Mouse (Mus musculus) lung, embryonic 14.5 days (tissue): ENCODE results near the gene Ctsl. TPM values are rescaled to one million over a fixed set of nuclear protein-coding genes. Genes with fewer than 3 reads are reported as not detected.

ENCODE experiments used
- ATAC-seq: fragments of 200-750 bp; cut with Nextera tagmentation; 2 replicates; pipeline ENCODE4 v1.8.0; 2017; ENCODE audit warnings: mild to moderate bottlenecking, moderate TSS enrichment, moderate library complexity; ENCODE audit not compliant: insufficient read depth
- DNase-seq: peaks from one replicate; pipeline ENCODE4 v3.0.0-alpha.2; 2015
- H3K27ac ChIP-seq: fragments of 300-500 bp; sonication (generic); 2 replicates; pipeline ENCODE4 v1.5.1; 2014; ENCODE audit warnings: low read depth, mild to moderate bottlenecking, moderate library complexity
- H3K27me3 ChIP-seq: fragments of 300-500 bp; sonication (generic); 2 replicates; pipeline ENCODE4 v1.6.1; 2014; ENCODE audit warnings: low read length, control low read depth; ENCODE audit not compliant: insufficient read depth
- H3K36me3 ChIP-seq: fragments of 300-500 bp; sonication (generic); 2 replicates; pipeline ENCODE4 v1.6.1; 2014; ENCODE audit warnings: control low read depth; ENCODE audit not compliant: insufficient read depth
- H3K4me1 ChIP-seq: fragments of 300-500 bp; sonication (generic); 2 replicates; pipeline ENCODE4 v1.6.1; 2014; ENCODE audit warnings: antibody characterized with exemption, control low read depth; ENCODE audit not compliant: insufficient read depth
- H3K4me2 ChIP-seq: fragments of 300-500 bp; sonication (generic); 2 replicates; pipeline ENCODE4 v1.6.1; 2014; ENCODE audit warnings: mild to moderate bottlenecking
- H3K4me3 ChIP-seq: fragments of 300-500 bp; sonication (generic); 2 replicates; pipeline ENCODE4 v1.5.1; 2014; ENCODE audit warnings: low read depth, low read length
- H3K9ac ChIP-seq: fragments of 300-500 bp; sonication (generic); 2 replicates; pipeline ENCODE4 v1.6.1; 2014
- H3K9me3 ChIP-seq: fragments of 300-500 bp; sonication (generic); 2 replicates; pipeline ENCODE4 v1.6.1; 2016; ENCODE audit warnings: low read depth, low read length, control low read depth
- CTCF ChIP-seq: IDR thresholded peaks from 2 replicates; pipeline ENCODE4 v1.5.1; 2016; ENCODE audit warnings: antibody characterized with exemption, low read depth
- WGBS: fragments of 180-500 bp; shearing (Covaris S2); extraction: QIAGEN DNeasy Blood & Tissue Kit; methylation state at CpG from one replicate; pipeline ENCODE4 v1.1.7; 2014; 5-methylcytosine and 5-hydroxymethylcytosine counted together
- polyA plus RNA-seq: library from polyadenylated mRNA; unstranded; fragments of >200 nt; fragmentation: Nextera tagmentation; extraction: Ambion mirVana; gene quantifications from 2 replicates; pipeline ENCODE4 v1.2.1, GENCODE M21; 2014

Ctsl gene
- polyA plus RNA-seq, 1 experiment from 2014 or later = 130 TPM

GRCm38 (mm10) chr13:64398065-64398464 lies 27.4 kb upstream of the Ctsl start:
- no peak overlapping the region for H3K4me2 ChIP-seq
- 0 out of 2 replicates have a peak, but pooled peaks cover 7% of the 10 kb centered on the region for H3K4me1 ChIP-seq
- H3K4me3 ChIP-seq = no peak overlapping the region
- H3K9me3 ChIP-seq = no peaks in the 10 kb centered on the region
- WGBS = 90% methylated on average over 1 of the region's 1 CpGs
- no peak for ATAC-seq
- no peak for TF ChIP-seq CTCF
- no peak overlapping the region for H3K9ac ChIP-seq
- no peaks in the 10 kb centered on the region for H3K27me3 ChIP-seq
- H3K27ac ChIP-seq = no peak overlapping the region
- no peaks in the 10 kb centered on the region for H3K36me3 ChIP-seq
- no peak for DNase-seq

- Histone ChIP-seq H3K4me2 (no peak overlapping the region), H3K27ac (no peak overlapping the region), H3K4me1 (0 out of 2 replicates have a peak, but pooled peaks cover 7% of the 10 kb centered on the region), H3K36me3 (no peaks in the 10 kb centered on the region), H3K9ac (no peak overlapping the region), H3K4me3 (no peak overlapping the region), H3K9me3 (no peaks in the 10 kb centered on the region), H3K27me3 (no peaks in the 10 kb centered on the region)
- no peak for ATAC-seq
- DNase-seq = no peak
- 49% methylated on average over 8 of the region's 8 CpGs for WGBS
- TF ChIP-seq CTCF = no peak
Measured at GRCm38 (mm10) chr13:64396979-64397378, 26.3 kb upstream of the Ctsl start.

GRCm38 (mm10) chr13:64388415-64388814 lies 17.7 kb upstream of the Ctsl start:
- H3K4me1 ChIP-seq = no peaks in the 10 kb centered on the region
- WGBS = 67% methylated on average over 4 of the region's 4 CpGs
- no peaks in the 10 kb centered on the region for H3K27me3 ChIP-seq
- H3K4me3 ChIP-seq = no peak overlapping the region
- no peak for DNase-seq
- H3K9me3 ChIP-seq = no peaks in the 10 kb centered on the region
- no peak overlapping the region for H3K9ac ChIP-seq
- no peaks in the 10 kb centered on the region for H3K36me3 ChIP-seq
- TF ChIP-seq CTCF = no peak
- ATAC-seq = no peak
- H3K4me2 ChIP-seq = no peak overlapping the region
- H3K27ac ChIP-seq = no peak overlapping the region

- WGBS = 8% methylated on average over 2 of the region's 2 CpGs
- DNase-seq (no peak), ATAC-seq (no peak)
- TF ChIP-seq CTCF = no peak
- no peaks in the 10 kb centered on the region for H3K36me3 ChIP-seq
- H3K27ac ChIP-seq = no peak overlapping the region
- no peak overlapping the region for H3K4me2 ChIP-seq
- H3K9ac ChIP-seq = no peak overlapping the region
- no peaks in the 10 kb centered on the region for H3K9me3 ChIP-seq
- no peaks in the 10 kb centered on the region for H3K27me3 ChIP-seq
- H3K4me3 ChIP-seq = no peak overlapping the region
- no peaks in the 10 kb centered on the region for H3K4me1 ChIP-seq
Measured at GRCm38 (mm10) chr13:64386048-64386447, 15.4 kb upstream of the Ctsl start.

GRCm38 (mm10) chr13:64384937-64385336 lies 14.2 kb upstream of the Ctsl start:
- Histone ChIP-seq H3K4me3 (no peak overlapping the region), H3K27me3 (no peaks in the 10 kb centered on the region), H3K9ac (no peak overlapping the region), H3K27ac (no peak overlapping the region), H3K9me3 (no peaks in the 10 kb centered on the region), H3K4me1 (no peaks in the 10 kb centered on the region), H3K4me2 (no peak overlapping the region), H3K36me3 (no peaks in the 10 kb centered on the region)
- WGBS = 84% methylated on average over 3 of the region's 3 CpGs
- DNase-seq = no peak
- ATAC-seq = no peak
- no peak for TF ChIP-seq CTCF

- DNase-seq (no peak), ATAC-seq (no peak)
- 91% methylated on average over 2 of the region's 2 CpGs for WGBS
- Histone ChIP-seq H3K27me3 (no peaks in the 10 kb centered on the region), H3K9ac (no peak overlapping the region), H3K27ac (no peak overlapping the region), H3K4me2 (no peak overlapping the region), H3K4me3 (no peak overlapping the region), H3K9me3 (no peaks in the 10 kb centered on the region), H3K36me3 (no peaks in the 10 kb centered on the region), H3K4me1 (no peaks in the 10 kb centered on the region)
- TF ChIP-seq CTCF = no peak
Measured at GRCm38 (mm10) chr13:64380251-64380650, 9.6 kb upstream of the Ctsl start.

- WGBS = 82% methylated on average over 4 of the region's 4 CpGs
- H3K27ac ChIP-seq = no peak overlapping the region
Measured at GRCm38 (mm10) chr13:64378601-64379000, 7.9 kb upstream of the Ctsl start.

GRCm38 (mm10) chr13:64376472-64376871 lies 5.8 kb upstream of the Ctsl start:
- Histone ChIP-seq H3K36me3 (no peaks in the 10 kb centered on the region), H3K9ac (no peak overlapping the region), H3K27me3 (no peaks in the 10 kb centered on the region), H3K9me3 (no peaks in the 10 kb centered on the region), H3K27ac (no peak overlapping the region), H3K4me3 (no peak overlapping the region), H3K4me2 (no peak overlapping the region), H3K4me1 (no peaks in the 10 kb centered on the region)
- 79% methylated on average over 2 of the region's 2 CpGs for WGBS
- no peak for TF ChIP-seq CTCF
- ATAC-seq (no peak), DNase-seq (no peak)

More at GRCm38 (mm10) chr13:64378601-64379000, 7.9 kb upstream of the Ctsl start:
- Histone ChIP-seq H3K4me2 (no peak overlapping the region), H3K27me3 (no peaks in the 10 kb centered on the region), H3K9ac (no peak overlapping the region), H3K4me3 (no peak overlapping the region), H3K36me3 (no peaks in the 10 kb centered on the region), H3K4me1 (no peaks in the 10 kb centered on the region), H3K9me3 (no peaks in the 10 kb centered on the region)
- ATAC-seq (no peak), DNase-seq (no peak)
- TF ChIP-seq CTCF = no peak
